Mouse (Mus musculus) G1E (cell line): ENCODE data around the gene Tgfbr3.

Experiments
- CTCF ChIP-seq: IDR thresholded peaks from 2 replicates; pipeline ENCODE4 v1.5.1; 2012; ENCODE audit warnings: low read depth, low read length, inconsistent platforms, mixed read lengths
- GATA1 ChIP-seq: IDR thresholded peaks from 2 replicates; pipeline ENCODE4 v1.6.1; 2012; ENCODE audit warnings: borderline replicate concordance, low read length, inconsistent platforms, mixed read lengths
- POLR2AphosphoS5 ChIP-seq: IDR thresholded peaks from 2 replicates; pipeline ENCODE4 v1.6.1; 2012; ENCODE audit warnings: low read depth, low read length, inconsistent platforms; ENCODE audit not compliant: insufficient replicate concordance
- TAL1 ChIP-seq: conservative IDR thresholded peaks from 2 replicates; pipeline ENCODE4 v1.6.1; 2012; ENCODE audit warnings: low read depth, low read length, inconsistent platforms, mixed read lengths

DNA sequence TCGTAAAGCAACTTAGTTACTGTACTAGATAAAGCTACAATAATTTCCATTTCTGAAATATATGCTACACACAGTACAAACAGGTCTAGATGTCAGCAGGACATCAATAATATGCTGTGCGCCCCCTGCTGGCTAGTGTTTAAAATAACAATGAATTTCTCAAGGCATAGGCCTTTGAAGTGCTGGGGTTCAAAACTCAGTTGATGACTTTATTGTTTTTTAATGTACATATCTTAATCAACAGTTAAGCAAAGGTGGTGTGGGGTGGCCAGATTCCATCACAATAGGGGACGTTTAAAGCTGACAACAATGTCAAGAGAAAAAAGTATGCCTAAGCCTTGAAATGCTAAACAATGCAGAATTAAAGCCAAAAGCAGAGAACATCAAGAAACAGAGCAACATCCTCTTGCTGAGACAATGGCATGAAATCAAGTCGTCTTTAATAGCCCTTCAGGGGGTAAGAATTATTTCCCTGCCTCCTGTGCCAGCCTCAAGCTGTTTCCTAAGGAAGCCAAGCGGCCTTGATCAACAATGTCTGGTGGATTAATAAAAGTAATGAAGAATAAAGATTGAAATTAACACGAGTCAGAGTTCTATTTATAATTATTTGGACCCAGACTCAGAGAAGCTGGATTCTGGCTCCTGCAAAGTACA is 2.0 kb downstream of the Tgfbr3 start:
- TF ChIP-seq CTCF (no peak), POLR2AphosphoS5 (no peak), GATA1 (no peak), TAL1 (no peak)
